Mouse (Mus musculus) G1E (cell line): Measurements from ENCODE around the gene Abcb5.

ENCODE experiments used
- CTCF ChIP-seq: IDR thresholded peaks from 2 replicates; pipeline ENCODE4 v1.5.1; 2012; ENCODE audit warnings: low read depth, low read length, inconsistent platforms, mixed read lengths
- GATA2 ChIP-seq: IDR thresholded peaks from 2 replicates; pipeline ENCODE4 v1.6.1; 2012; ENCODE audit warnings: low read depth, low read length, inconsistent platforms, borderline replicate concordance
- TAL1 ChIP-seq: conservative IDR thresholded peaks from 2 replicates; pipeline ENCODE4 v1.6.1; 2012; ENCODE audit warnings: low read depth, low read length, inconsistent platforms, mixed read lengths

DNA sequence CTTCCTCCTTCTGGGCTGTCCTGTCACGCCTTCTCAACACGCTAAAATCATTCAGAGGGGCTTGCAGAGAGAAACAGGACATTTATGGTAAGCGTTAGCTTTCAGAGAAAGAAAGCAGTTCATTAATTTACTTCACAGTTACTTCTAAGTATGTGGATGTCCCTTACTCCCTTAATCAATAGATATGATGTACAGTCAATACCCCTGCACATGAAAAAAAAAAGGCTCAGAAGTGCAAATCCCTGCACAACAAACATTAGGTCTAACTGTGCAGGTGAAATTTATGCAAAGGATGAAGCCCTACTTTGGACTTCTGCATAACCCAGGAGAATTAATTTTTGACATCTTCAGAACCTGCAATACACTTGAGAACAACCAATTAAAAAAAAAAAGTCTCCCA, 120.9 kb downstream of the Abcb5 start:
- no peak for TF ChIP-seq TAL1
- TF ChIP-seq CTCF, result no peak
- TF ChIP-seq GATA2, result no peak
